Mouse (Mus musculus) gonadal fat pad, adult 2 months (tissue): ENCODE measurements at regions not wholly inside any gene's neighbourhood (a gene's known extent, or its start where the extent isn't known, plus 50 kb on each side); places are given as distances from the start of the nearest gene placed in this dataset.

ENCODE experiments used
- DNase-seq: peaks from one replicate; pipeline ENCODE4 v3.0.0-alpha.2; 2012; ENCODE audit warnings: low read depth

- DNase-seq, result no peak
Measured at GRCm38 (mm10) chr16:95647854-95648253, 54.0 kb upstream of the Ets2 start.

- DNase-seq, result peak; percentile 91
Measured at GRCm38 (mm10) chr16:95642784-95643590, 56.6 kb upstream of the Erg start.

GRCm38 (mm10) chr16:95640670-95641069, 54.3 kb upstream of the Erg start:
- no peak for DNase-seq

- DNase-seq, result no peak
Measured at GRCm38 (mm10) chr16:95639677-95640076, 53.3 kb upstream of the Erg start.

GRCm38 (mm10) chr16:95637850-95638249, 51.5 kb upstream of the Erg start:
- no peak for DNase-seq

GRCm38 (mm10) chr16:95636615-95637014, 50.2 kb upstream of the Erg start:
- DNase-seq, result no peak
